Mouse (Mus musculus): ENCODE results near the gene Slc4a10. TPM values are rescaled to one million over a fixed set of nuclear protein-coding genes. Genes with fewer than 3 reads are reported as not detected.

The Slc4a10 gene
- 0.64 TPM for polyA plus RNA-seq (2014; fragmentation: Illumina TruSeq; extraction: RNeasy Lipid Tissue Mini Kit (QIAGEN cat#74804); ENCODE audit: low read depth, low replicate concordance)

DNA sequence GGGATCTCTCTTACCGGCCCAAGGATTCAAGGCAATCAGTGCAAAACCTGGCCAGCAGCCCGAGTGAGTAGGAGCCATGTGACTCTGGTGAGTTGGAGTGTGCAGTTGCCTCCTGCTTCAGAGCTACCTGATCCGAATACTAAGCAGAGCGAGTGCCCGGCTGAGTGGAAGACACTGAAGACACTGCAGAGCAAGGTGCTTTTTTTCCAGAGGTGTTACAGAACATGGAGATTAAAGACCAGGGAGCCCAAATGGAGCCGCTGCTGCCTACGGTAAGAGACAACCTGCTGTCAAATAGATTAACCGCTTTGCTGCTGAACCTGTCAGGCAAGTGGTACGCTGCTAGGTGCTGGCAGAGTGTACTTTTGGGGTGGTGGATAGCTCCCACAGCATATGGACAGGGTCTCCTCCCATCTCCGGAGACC, at the start of gene Slc4a10:
Gene Slc4a10, plus strand, starts transcription at position 42 of the 425 bp plus-strand sequence.

Other genes with a start within 250 kb of the Slc4a10 start
- 1.2 TPM for gene Tbr1, start 243.5 kb upstream of the Slc4a10 start, polyA plus RNA-seq (2014; fragmentation: Illumina TruSeq; extraction: RNeasy Lipid Tissue Mini Kit (QIAGEN cat#74804); ENCODE audit: low read depth, low replicate concordance)